Mouse (Mus musculus) spleen, adult 18-20 months (tissue): ENCODE results near the gene Leng8.
"Not testable (repeated sequence)": the region's sequence is repeated elsewhere in the genome, so short reads cannot be mapped to it uniquely, and the experiment has no call there.

ENCODE experiments used
- DNase-seq, 2 experiments: peaks; one replicate each; pipeline ENCODE4 v3.0.0; 2022; ENCODE audit warnings: mixed read lengths in 2 of 2

Gene Leng8

DNA sequence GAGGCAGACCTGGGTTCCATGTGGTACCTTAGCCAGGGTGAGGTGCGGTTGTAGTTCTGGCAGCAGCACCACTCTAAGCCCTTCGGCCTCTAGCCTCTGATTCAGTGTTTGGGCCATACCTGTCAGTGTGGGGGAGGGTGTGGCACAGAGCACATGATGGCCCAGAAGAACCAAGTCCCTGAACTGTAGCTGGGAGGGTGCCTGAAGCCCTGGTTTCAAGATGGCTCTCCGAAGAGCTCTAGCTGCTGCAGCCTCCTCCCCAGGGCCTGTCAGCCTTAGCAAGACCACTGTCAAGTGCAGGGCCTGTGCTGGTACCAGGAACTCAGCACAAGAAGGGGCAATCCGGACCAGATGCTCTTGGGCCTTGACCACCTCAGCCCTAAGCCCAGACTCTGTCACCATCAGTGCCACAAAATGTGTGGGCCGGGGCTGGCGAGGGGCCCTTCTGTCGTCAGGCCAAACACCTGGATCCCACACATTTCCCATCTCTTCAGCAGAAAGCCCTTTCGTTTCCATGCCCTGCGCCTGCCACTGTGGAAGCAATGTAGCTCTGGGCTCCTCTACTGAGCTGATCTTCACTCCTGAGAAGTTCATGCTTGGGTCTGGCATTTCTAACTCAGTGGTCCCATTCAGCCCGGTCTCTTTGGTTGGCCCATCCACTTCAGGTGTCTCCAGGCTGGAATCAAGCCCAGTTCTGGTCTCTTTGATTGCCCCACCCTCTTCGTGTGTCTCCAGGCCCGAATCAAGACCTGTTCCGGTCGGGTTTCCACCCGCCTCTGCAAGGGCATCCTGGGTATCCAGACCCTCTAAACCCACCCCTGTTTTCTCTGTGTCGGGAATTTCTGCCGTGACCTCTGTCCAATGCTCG is 11.7 kb downstream of the Leng8 start:
- DNase-seq: no peak

DNA sequence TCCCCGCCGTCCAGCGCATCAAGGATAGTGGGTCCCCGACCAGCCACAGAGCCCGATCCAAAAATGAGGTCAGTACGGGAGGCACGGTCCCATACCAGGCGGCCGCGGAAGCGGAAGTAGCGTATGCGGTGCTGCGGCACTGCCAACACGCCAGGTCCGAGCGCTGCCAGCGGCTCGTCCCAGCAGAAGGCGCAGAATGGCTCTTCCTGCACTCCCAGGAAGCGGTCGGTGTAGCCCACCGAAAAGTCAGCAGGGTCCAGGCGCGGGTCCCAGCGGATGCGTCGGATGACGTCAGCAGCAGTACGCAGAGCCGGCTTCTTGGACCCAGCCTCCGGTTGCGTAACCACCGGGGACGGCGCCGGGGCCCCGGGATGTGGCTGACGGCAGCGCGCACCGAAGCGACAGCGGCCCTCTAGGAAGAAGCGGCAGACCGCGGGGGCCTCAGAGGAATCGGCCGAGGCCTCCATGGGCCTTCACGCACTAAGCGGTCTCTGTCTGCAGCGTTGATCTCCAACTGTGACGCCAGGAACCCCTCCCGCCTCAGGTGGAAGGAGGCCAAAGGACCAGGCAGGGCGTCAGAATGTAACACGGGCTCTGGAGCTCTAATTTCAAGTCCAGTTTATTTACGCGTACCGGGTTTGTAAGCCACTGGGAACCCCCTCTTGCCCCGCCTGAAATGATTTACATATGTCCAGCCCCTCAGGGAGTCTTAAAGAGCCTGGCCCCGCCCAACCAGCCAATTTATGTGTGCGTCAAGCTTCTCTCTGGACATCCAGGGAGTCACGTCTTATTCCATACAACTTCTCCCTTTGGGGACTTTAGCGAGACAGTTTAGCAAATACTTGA is 12.6 kb downstream of the Leng8 start:
- DNase-seq: peak; percentile 69 to 77

DNA sequence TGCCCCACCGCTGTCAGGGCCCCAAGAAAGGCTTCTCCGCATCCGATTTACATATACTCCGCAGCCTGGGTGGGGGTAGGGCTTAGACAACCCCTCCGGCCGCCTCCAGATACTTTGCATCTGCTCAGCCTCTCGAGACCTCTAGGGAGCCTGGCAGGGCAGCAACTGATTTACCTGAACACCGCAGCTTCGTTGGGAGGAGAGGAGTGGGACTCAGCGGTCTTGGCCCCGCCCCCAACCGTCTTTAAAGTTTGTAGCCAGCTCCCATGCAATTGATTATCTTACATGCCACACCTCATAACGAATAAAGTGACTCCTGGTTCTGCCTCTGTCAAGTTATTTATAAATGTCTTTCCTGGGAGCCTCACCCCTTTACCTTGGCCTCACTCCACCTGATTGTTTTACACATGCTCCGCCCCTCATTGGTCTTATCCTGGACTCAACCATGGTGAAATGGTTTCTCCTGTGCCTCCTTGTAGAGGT is 13.3 kb downstream of the Leng8 start, which contains the start of gene Leng9:
TSS of gene Leng9 (minus strand) at position 316 of the 483 bp plus-strand sequence.
- DNase-seq: peak; percentile 69 to 70

DNA sequence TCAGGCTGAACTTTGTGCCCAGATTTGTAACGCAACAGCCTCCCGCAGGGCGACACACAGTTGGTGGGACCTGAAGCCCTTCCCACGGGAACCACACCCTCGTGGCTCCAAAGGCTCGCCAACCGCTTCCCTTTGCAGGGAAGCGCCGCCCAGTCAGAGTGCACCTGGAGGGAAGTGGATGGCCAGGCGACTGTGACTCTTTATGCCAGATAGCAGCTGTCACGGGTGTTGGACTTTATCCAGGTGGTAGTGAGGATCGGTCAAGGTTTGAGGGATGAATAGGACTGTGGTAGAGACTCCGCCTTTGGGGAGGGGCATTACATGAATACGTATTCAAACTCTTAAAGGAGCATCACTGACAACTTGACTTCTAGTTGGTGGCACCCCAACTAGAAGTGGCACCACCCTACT is 14.0 kb downstream of the Leng8 start:
- DNase-seq: no peak

DNA sequence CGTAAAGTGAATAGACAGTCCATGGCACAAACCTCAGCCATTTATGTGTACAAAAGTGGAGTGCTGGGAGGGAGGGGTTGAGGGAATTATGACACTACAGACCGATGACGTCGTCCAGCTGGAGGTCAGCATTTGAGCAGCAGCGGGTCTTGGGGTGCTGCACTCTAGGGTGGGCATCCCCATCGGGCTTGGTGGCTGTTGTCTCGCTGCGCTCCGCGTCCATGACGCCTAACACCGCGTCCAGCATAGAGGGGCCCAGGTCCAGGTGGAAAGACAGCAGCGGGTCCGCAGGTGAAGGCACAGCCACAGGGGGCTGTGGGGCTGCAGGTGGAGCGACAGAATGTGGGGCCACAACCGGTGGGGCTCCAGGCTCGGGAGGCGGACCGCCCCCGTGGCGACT is 14.4 kb downstream of the Leng8 start:
- DNase-seq: no peak

DNA sequence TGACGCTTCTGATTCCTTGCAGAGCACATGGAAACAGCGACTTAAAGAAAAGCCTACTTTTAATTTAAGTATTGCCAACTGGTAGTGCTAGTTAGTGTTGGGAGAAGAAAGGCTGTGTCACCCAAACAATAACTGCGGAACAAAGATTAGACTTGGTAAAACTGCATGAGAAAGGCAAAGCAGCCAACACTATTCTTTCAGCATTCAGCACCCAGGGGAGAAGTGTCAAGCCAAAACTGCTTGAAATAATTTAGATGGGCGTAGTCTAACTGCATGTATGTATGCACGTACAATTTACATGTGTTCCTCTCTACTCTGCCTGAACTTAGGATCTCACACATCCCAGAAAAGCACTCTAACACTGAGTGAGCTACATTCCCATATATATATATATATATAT is 17.5 kb downstream of the Leng8 start:
- DNase-seq: no peak

DNA sequence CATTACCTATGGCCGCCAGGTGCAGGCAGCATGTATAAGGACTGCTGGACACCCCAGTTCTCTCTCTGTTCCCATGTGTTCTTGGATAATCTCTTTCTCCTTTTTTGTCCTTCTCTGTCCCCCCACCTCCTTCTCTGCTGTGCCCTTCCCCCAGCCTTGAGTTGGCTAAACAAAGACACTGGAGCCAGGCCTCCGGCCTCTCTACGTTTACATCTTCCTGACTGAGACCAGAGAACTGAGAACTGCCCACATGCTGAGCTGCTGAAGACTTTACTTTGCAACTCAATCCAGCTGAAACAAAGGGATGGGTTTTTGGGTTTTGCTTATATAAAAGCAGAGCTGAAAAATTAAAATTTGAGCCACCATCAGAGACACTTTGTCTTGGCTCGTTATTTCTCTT is 18.1 kb downstream of the Leng8 start:
- DNase-seq: no peak

DNA sequence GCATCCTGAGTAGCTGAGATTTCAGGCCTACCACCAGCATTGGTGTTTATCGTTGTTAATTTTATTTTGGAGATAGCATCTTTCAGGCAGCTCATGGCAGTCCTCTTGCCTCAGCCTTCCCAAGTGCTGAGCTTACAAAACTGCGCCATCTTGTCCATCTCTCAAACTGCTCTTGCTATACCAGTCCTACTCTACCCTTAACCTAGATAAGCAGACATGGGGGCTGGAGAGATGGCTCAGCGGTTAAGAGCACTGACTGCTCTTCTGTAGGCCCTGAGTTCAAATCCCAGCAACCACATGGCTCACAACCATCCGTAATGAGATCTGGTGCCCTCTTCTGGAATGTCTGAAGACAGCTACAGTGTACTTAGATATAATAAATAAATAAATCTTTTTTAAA is 24.8 kb downstream of the Leng8 start:
- not testable (repeated sequence) for DNase-seq

DNA sequence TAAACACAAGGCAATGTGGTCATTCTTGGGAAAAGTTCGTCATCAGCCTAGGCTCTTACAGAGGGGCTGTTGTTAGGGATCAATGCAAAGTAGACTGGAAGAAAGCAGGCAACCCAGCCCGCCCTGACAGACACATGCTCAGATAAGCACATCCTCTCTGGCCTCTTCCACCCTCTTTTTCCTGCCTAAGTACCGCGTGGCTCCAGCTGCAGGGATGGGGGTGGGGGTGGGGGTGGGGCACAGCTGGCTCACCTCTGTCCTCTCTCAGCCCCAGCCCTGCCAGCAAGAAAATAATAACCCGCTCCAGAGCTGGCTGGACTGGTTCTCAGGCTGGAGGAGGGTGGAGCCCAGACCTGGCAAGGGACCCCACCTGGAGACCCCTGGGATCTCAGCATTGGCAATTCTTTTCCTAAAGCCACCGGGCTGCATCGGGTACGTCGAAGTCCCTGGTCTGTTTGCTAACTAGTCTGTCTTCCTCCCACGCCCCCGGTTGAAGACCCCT is 26.8 kb downstream of the Leng8 start:
- no peak for DNase-seq

DNA sequence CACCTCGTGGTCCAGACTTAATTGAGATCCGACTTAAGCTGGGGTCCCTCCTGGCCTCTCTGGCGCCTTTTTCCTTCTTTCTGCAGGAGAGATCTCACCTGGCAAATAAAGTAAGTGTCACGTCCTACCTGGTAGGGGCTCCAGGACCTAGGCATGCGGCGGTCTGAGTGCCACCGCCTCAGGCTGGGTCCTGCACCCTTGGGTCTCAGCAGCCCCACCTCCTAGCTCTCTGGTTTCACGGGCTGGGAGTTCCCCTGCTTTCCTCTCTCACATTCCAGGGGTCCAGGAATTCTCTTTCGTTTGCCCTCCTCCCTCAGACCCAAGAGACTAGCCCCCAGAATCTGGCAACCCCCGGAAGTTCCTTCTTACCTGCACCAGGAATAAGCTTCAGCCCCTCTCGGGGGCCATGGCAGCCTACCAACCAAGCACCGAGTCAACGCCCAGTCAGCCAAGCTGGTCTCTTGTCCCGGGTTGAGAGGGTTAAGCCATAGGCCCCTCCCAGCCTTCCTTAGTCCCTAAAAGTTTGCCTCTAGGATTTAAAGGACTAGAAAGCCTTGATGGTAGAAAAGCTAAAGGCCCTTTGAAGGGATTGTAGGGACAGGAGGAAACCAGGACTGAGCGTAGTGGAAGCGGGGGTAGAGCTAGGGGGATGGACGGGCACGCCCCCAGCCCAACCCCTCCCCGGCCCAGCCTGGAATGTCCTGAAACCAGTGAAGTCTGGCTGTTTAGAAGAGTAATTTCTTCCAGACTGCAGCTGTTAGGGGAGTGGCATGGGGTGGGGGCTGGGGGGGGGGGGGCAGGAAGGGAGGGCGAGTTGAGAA is 27.5 kb downstream of the Leng8 start, which contains the start of gene Cdc42ep5:
TSS of gene Cdc42ep5 (minus strand) at position 771 of the 821 bp plus-strand sequence.
- DNase-seq: no peak

DNA sequence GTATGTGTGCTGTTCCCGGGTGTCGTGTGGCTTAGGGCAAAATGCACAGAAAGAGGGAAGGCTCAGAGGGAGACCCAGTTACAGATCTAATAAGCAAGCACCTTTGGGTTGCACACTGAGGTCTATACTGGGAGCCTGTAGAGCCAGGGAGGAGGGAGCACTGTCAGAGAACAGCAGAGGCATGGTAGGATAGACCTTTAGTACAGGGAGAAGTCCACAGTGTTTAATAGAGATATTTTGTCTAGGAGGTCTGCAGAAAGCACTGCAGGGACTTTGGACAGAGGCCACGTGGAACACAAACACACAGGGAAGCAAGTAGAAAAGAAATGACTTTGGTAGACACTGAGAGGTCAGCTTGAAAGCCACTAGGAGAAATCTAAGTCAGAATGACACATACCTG is 28.4 kb downstream of the Leng8 start:
- no peak for DNase-seq

DNA sequence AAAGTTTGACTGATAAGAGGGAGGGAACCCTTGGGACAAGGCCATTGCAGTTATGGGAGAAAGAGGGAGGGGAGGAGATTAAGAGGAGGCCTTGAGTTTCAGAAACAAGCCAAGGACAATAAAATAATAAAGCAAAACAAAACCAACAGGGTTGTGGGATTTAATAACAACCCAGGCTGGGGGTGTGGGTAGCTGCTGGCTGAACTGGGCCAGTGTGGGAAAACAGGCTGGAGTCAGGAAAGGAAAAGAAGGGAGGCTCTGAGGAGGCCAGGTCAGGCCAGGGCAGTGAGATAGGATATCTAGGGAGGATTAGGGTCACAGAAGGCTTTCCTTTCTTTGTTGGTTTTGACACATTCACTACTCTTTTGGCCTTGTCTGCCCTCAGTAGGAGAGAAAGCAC is 30.3 kb downstream of the Leng8 start:
- DNase-seq: no peak

DNA sequence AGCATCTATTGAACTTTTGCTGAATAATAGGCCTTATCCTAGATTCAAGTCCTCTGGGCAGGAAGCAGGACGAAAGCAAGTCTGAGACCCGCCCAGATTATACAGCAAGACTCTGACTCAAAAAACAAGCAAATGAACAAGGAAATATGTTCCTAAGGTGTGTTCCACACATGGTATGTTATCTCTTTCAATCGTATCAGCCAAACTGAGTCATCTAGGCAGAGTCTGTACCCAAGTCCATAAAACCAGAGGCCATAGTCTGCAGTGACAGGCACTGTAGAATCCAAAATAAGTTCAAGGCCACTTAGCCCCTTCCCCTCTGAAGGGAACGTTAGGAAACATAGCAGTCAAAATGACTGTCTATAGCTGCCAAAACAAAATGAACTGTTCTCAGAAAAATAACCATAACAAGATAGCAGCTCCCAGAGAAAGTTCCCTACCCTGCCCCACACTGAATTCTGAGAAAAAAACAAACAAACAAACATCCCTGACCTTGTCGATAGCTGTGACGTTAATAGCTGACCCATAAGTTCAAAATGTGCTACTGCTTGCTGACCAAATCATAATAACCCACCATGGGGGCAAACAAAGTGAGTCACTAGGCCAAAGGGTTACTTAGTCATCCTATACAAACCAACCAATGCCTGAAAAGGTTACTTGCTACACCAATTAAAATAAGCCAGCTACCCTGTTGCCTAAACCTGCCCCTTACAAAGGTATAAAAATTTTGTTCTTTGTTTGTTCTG is 33.5 kb downstream of the Leng8 start:
- no peak for DNase-seq

DNA sequence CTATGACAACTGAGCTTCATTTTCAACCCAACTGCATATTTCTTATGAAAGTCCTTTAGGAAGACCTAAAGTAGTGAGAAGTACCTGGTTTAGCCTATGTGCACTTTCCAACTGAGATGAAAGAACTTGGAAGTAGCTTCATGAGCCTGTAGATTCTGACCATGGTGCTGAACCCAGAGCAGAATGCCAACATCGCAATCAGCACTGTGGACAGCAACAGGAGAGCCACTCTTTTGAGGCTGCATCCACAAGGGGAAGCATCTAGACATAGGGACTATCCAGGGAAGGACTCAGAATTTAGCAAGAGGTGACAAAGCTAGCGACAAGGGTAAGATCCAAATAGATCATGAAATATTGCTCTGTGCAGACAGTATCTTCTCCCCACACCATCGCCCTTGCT is 41.6 kb downstream of the Leng8 start:
- DNase-seq: no peak
